Mouse (Mus musculus) embryo, embryonic 10 days (tissue): Measurements from ENCODE around the gene Ado.
A peak's percentile ranks its signal among the peaks of the same experiment; 100 is the strongest.

ENCODE experiments used
- DNase-seq: peaks from one replicate; pipeline ENCODE4 v3.0.0-alpha.2; 2015; ENCODE audit warnings: low spot score

The Ado gene

GRCm38 (mm10) chr10:67548877-67549731 is at the start of gene Ado:
Ado (minus strand) TSS chr10:67548955.
- peak; percentile 92 for DNase-seq

- no peak for DNase-seq
Observed at GRCm38 (mm10) chr10:67595278-67595677, 46.5 kb upstream of the Ado start.

GRCm38 (mm10) chr10:67585873-67586610 is 37.3 kb upstream of the Ado start:
- no peak for DNase-seq

- DNase-seq: no peak
Observed at GRCm38 (mm10) chr10:67581698-67582285, 33.0 kb upstream of the Ado start.

GRCm38 (mm10) chr10:67579830-67580229 is 31.1 kb upstream of the Ado start:
- no peak for DNase-seq

GRCm38 (mm10) chr10:67573310-67573709 is 24.6 kb upstream of the Ado start:
- no peak for DNase-seq

- DNase-seq: no peak
Observed at GRCm38 (mm10) chr10:67571443-67571842, 22.7 kb upstream of the Ado start.

GRCm38 (mm10) chr10:67569539-67569938 is 20.8 kb upstream of the Ado start:
- no peak for DNase-seq

GRCm38 (mm10) chr10:67566104-67566503 is 17.3 kb upstream of the Ado start:
- no peak for DNase-seq

GRCm38 (mm10) chr10:67564509-67564908 is 15.8 kb upstream of the Ado start:
- no peak for DNase-seq

- DNase-seq: no peak
Observed at GRCm38 (mm10) chr10:67561185-67561584, 12.4 kb upstream of the Ado start.

GRCm38 (mm10) chr10:67559765-67560394 is 11.1 kb upstream of the Ado start:
- DNase-seq: no peak

- DNase-seq: no peak
Observed at GRCm38 (mm10) chr10:67558053-67558452, 9.3 kb upstream of the Ado start.

GRCm38 (mm10) chr10:67548261-67548854 is 397 bp downstream of the Ado start:
- DNase-seq: peak; percentile 58

GRCm38 (mm10) chr10:67547850-67548260 is 900 bp downstream of the Ado start:
- DNase-seq: peak; percentile 57

- peak; percentile 29 for DNase-seq
Observed at GRCm38 (mm10) chr10:67540591-67540990, 8.2 kb downstream of the Ado start.

GRCm38 (mm10) chr10:67539401-67539730 is 9.4 kb downstream of the Ado start:
- no peak for DNase-seq

GRCm38 (mm10) chr10:67538585-67539400 is 10.0 kb downstream of the Ado start:
- peak; percentile 38 for DNase-seq

GRCm38 (mm10) chr10:67538106-67538505 is 10.6 kb downstream of the Ado start:
- DNase-seq: no peak

- DNase-seq: peak; percentile 95
Observed at GRCm38 (mm10) chr10:67537151-67537994, 11.4 kb downstream of the Ado start.
